21 mouse cellular contexts compared by ENCODE assay signal in the genomic region with DNA sequence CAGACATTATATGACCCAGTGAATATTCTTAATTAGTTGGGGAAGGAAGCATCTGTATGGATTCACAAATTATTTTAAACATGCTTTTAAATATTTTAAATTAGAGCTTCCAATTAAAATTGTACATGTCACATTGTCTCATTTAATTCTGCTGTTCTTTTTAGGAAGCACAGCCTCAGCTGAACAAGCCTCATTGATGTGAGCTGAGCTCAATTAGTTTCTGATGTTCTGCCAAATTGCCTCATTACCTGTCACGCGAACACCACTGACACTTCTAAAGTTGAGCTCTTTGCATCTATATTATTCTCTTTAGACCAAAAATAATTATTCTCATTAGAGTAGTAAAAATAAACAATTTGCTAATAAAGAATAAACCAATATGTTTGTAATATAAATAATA.
DNase-seq lines count a peak whose midpoint lies in the region; ATAC-seq and TF ChIP-seq lines count a peak whose summit lies in the region.
"Had no signal": no experiment of that assay in that cellular context is flagged by ENCODE, and none has a peak within 500 bp of the region (broad histone marks: within the 10 kb centered on the region; RNA-seq: fewer than 3 reads in every experiment).

No protein-coding gene starts in this region.

- H3K36me3 ChIP-seq in forebrain, embryonic 11.5 days (ENCODE audit: control insufficient read depth, insufficient read depth, low read length) = no peaks in the 10 kb centered on the region
- no peaks in the 10 kb centered on the region for H3K36me3 ChIP-seq in forebrain, embryonic 10.5 days (replicated peaks)
- H3K36me3 ChIP-seq in midbrain, postnatal 0 days (ENCODE audit: insufficient read depth, low read length) = no peaks in the 10 kb centered on the region
- no peaks in the 10 kb centered on the region for H3K36me3 ChIP-seq in midbrain, embryonic 11.5 days (ENCODE audit: control insufficient read depth, insufficient read depth, low read length)
- H3K36me3 ChIP-seq in heart, embryonic 11.5 days (ENCODE audit: control insufficient read depth, insufficient read depth, low read length) = no peaks in the 10 kb centered on the region
- H3K36me3 ChIP-seq: embryonic facial prominence, embryonic 10.5 days; G1E; heart, embryonic 12.5 days; hindbrain, embryonic 15.5 days had no signal

- peak; percentile 55; the same call in 1 of the 2 replicates for ATAC-seq in forebrain, embryonic 11.5 days (replicated peaks; ENCODE audit: low FRiP score)
- ATAC-seq in midbrain, postnatal 0 days (ENCODE audit: low FRiP score) = no peak
- ATAC-seq in midbrain, embryonic 11.5 days (ENCODE audit: low FRiP score) = no peak
- no peak for ATAC-seq in heart, embryonic 11.5 days (replicated peaks; ENCODE audit: insufficient number of reproducible peaks, low FRiP score, low TSS enrichment)
- ATAC-seq: CD4-positive, CD25-positive, alpha-beta regulatory T cell, adult 4 months; inflammation-experienced regulatory T-cells, adult 6 months; intestine, postnatal 0 days had no signal

- H3K27ac ChIP-seq in forebrain, embryonic 11.5 days (ENCODE audit: low read depth, low read length) = no peak overlapping the region
- H3K27ac ChIP-seq in forebrain, embryonic 10.5 days = no peak overlapping the region
- no peak overlapping the region for H3K27ac ChIP-seq in midbrain, postnatal 0 days (ENCODE audit: low read depth, low read length)
- H3K27ac ChIP-seq in midbrain, embryonic 11.5 days (ENCODE audit: low read depth, low read length) = no peak overlapping the region
- H3K27ac ChIP-seq in heart, embryonic 11.5 days (ENCODE audit: low read depth, low read length) = no peak overlapping the region
- H3K27ac ChIP-seq: embryonic facial prominence, embryonic 10.5 days; heart, adult 2 months; hindbrain, embryonic 15.5 days had no signal

- no peak for TF ChIP-seq CTCF in midbrain, postnatal 0 days (IDR thresholded peaks at IDR 0.05)

- no peak overlapping the region for H3K9ac ChIP-seq in forebrain, embryonic 11.5 days (ENCODE audit: low read length)
- H3K9ac ChIP-seq in midbrain, postnatal 0 days (replicated peaks; ENCODE audit: low read length, poor library complexity, severe bottlenecking) = no peak overlapping the region
- H3K9ac ChIP-seq in midbrain, embryonic 11.5 days (ENCODE audit: low read length) = no peak overlapping the region
- no peak overlapping the region for H3K9ac ChIP-seq in heart, embryonic 11.5 days (ENCODE audit: low read depth, low read length)
- H3K9ac ChIP-seq: heart, embryonic 12.5 days; hindbrain, embryonic 15.5 days had no signal

- H3K4me1 ChIP-seq in forebrain, embryonic 11.5 days (replicated peaks; ENCODE audit: control insufficient read depth, insufficient read depth, low read length) = no peaks in the 10 kb centered on the region
- H3K4me1 ChIP-seq in forebrain, embryonic 10.5 days = no peaks in the 10 kb centered on the region
- H3K4me1 ChIP-seq in midbrain, postnatal 0 days (ENCODE audit: insufficient read depth, low read length) = no peaks in the 10 kb centered on the region
- no peaks in the 10 kb centered on the region for H3K4me1 ChIP-seq in midbrain, embryonic 11.5 days (ENCODE audit: control insufficient read depth, insufficient read depth, low read length)
- H3K4me1 ChIP-seq in heart, embryonic 11.5 days (ENCODE audit: control insufficient read depth, insufficient read depth, low read length) = no peaks in the 10 kb centered on the region
- H3K4me1 ChIP-seq: embryonic facial prominence, embryonic 10.5 days; heart, embryonic 12.5 days; hindbrain, embryonic 15.5 days had no signal

- no peaks in the 10 kb centered on the region for H3K27me3 ChIP-seq in forebrain, embryonic 11.5 days (ENCODE audit: control insufficient read depth, insufficient read depth, low read length)
- no peaks in the 10 kb centered on the region for H3K27me3 ChIP-seq in forebrain, embryonic 10.5 days (ENCODE audit: poor library complexity, severe bottlenecking)
- H3K27me3 ChIP-seq in midbrain, postnatal 0 days (ENCODE audit: insufficient read depth, low read length) = no peaks in the 10 kb centered on the region
- no peaks in the 10 kb centered on the region for H3K27me3 ChIP-seq in midbrain, embryonic 11.5 days (ENCODE audit: control insufficient read depth, insufficient read depth, low read length)
- no peaks in the 10 kb centered on the region for H3K27me3 ChIP-seq in heart, embryonic 11.5 days (ENCODE audit: control insufficient read depth, insufficient read depth, low read length)
- H3K27me3 ChIP-seq: heart, embryonic 12.5 days; hindbrain, embryonic 15.5 days had no signal

- H3K9me3 ChIP-seq in forebrain, embryonic 11.5 days (ENCODE audit: control insufficient read depth, low read length) = no peaks in the 10 kb centered on the region
- H3K9me3 ChIP-seq in forebrain, embryonic 10.5 days = no peaks in the 10 kb centered on the region
- no peaks in the 10 kb centered on the region for H3K9me3 ChIP-seq in midbrain, postnatal 0 days (ENCODE audit: low read length)
- H3K9me3 ChIP-seq in midbrain, embryonic 11.5 days (ENCODE audit: control insufficient read depth, low read length) = no peaks in the 10 kb centered on the region
- no peaks in the 10 kb centered on the region for H3K9me3 ChIP-seq in heart, embryonic 11.5 days (replicated peaks; ENCODE audit: control insufficient read depth, low read length)
- H3K9me3 ChIP-seq: embryonic facial prominence, embryonic 10.5 days; G1E; heart, embryonic 12.5 days; hindbrain, embryonic 15.5 days had no signal

- WGBS in forebrain, embryonic 11.5 days = 64% methylated on average over 2 of the region's 2 CpGs
- WGBS in forebrain, embryonic 10.5 days = 85% methylated on average over 2 of the region's 2 CpGs
- 62% methylated on average over 2 of the region's 2 CpGs for WGBS in midbrain, postnatal 0 days
- 86% methylated on average over 2 of the region's 2 CpGs for WGBS in midbrain, embryonic 11.5 days
- WGBS in heart, embryonic 11.5 days (ENCODE audit: insufficient replicate concordance) = 94% methylated on average over 2 of the region's 2 CpGs

- H3K4me2 ChIP-seq in forebrain, embryonic 11.5 days (ENCODE audit: low read depth, low read length, severe bottlenecking) = no peak overlapping the region
- H3K4me2 ChIP-seq in midbrain, postnatal 0 days (ENCODE audit: low read depth, low read length, poor library complexity, severe bottlenecking) = no peak overlapping the region
- no peak overlapping the region for H3K4me2 ChIP-seq in midbrain, embryonic 11.5 days
- no peak overlapping the region for H3K4me2 ChIP-seq in heart, embryonic 11.5 days
- H3K4me2 ChIP-seq: heart, embryonic 12.5 days; hindbrain, embryonic 15.5 days had no signal

- no peak overlapping the region for H3K4me3 ChIP-seq in forebrain, embryonic 11.5 days (ENCODE audit: low read depth, low read length)
- no peak overlapping the region for H3K4me3 ChIP-seq in forebrain, embryonic 10.5 days
- no peak overlapping the region for H3K4me3 ChIP-seq in midbrain, postnatal 0 days (ENCODE audit: low read depth, low read length)
- H3K4me3 ChIP-seq in midbrain, embryonic 11.5 days (ENCODE audit: low read depth, low read length) = no peak overlapping the region
- no peak overlapping the region for H3K4me3 ChIP-seq in heart, embryonic 11.5 days (ENCODE audit: low read depth, low read length)
- H3K4me3 ChIP-seq: embryonic facial prominence, embryonic 10.5 days; heart, adult 2 months; heart, embryonic 12.5 days; hindbrain, embryonic 15.5 days had no signal

- no peak for DNase-seq in forebrain, embryonic 11.5 days (ENCODE audit: low spot score)
- DNase-seq in forebrain, embryonic 10.5 days (ENCODE audit: extremely low spot score, low spot score) = no peak
- peak; percentile 33 for DNase-seq in midbrain, postnatal 0 days (ENCODE audit: low spot score)
- no peak for DNase-seq in midbrain, embryonic 11.5 days (ENCODE audit: low spot score, missing footprints)
- DNase-seq in retina, embryonic 14.5 days (ENCODE audit: low spot score) = peak; percentile 4
- no peak for DNase-seq in cerebellum, adult 18-20 months
- DNase-seq: adrenal gland, adult 8-10 months; adrenal gland, postnatal 36 days; B cell, adult 2 months; cerebellum, adult 11-12 months; cerebellum, postnatal 10 days; gastrocnemius, postnatal 14 days; heart, adult 2 months had no signal

Comparison
In these comparisons a context has a peak if more than half of its experiments do, and no peak if none do; other contexts are left out.
1. DNase-seq: peak in midbrain, postnatal 0 days (single experiment) and retina, embryonic 14.5 days (single experiment); none in forebrain, embryonic 11.5 days (single experiment), forebrain, embryonic 10.5 days (single experiment), midbrain, embryonic 11.5 days (single experiment) and cerebellum, adult 18-20 months (0 of 2).